Mouse (Mus musculus): ENCODE results near the gene P3h4.

The P3h4 gene

DNA sequence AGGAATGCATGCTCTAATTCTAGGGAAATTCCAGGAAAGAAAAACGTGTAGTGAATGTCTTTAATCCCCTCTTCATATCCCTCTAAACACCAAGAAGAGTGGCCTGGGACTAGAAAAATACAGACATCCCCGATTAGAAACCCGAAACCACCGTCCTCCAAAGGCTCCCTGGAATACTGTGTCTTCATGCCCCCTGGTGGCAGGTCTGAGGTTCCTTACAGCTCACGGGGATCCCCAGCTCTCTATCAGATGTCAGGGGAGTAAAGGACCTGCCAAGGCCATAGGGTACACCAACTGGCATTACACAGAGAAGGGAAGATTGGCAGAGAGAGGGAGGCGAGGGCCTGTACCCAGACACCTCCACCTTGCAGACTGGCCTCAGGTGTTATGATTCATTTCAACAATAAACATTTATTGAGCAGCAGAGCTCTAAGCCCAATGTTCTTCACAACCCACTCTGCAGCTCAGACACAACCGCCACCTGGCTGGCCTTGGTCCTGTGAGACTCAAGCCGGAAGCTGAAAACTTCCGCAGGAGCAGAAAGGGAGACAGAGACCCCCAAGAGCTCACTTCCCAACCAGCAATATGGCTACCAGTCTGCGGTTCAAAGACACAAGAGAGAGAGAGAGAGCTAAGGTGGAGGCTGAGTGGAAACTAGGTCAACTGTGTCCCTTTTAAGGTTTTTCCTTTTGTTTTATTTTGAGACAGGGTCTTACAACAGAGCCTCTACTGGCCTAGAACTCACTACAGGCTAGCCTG lies 6.4 kb downstream of the P3h4 start:
- DNase-seq, result peak; percentile 86

GRCm38 (mm10) chr11:100406995-100407705 lies 7.5 kb downstream of the P3h4 start:
- DNase-seq, result peak; percentile 37

- no peak for DNase-seq
Observed at GRCm38 (mm10) chr11:100406273-100406672, 8.4 kb downstream of the P3h4 start.

DNA sequence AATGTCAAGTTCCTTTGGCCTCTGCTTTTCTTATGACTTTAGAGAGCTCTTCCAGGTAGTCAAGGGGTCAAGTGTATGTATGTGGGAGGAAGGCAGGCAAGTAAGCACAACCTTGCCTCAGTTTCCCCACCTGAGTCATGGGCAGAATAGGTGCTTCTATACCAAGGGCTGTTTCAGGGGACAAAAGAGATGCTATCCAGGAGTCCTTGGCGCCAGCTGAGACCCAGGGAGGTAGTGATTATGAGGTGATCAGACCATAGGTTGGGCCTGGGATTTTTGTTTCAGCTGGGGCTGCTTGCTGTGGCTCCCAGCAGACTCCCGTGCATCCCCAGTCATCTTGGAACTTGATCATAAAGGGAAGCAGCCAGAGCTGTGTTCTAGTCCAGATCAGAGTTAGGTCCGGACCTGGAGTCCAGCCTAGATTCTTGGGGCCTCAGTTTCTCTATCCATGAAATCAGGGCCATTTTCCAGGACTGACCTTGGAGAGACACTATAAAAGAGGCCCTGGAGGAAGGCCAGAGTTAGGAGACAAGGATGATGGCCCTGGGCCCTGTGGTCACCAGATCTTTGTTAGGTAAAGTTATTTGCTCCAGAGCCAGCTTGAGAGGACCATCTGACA lies 10.1 kb downstream of the P3h4 start:
- DNase-seq, result no peak

GRCm38 (mm10) chr11:100403445-100404134 lies 11.0 kb downstream of the P3h4 start:
- DNase-seq, result no peak

- DNase-seq, result no peak
Observed at GRCm38 (mm10) chr11:100402682-100403081, 12.0 kb downstream of the P3h4 start.

DNA sequence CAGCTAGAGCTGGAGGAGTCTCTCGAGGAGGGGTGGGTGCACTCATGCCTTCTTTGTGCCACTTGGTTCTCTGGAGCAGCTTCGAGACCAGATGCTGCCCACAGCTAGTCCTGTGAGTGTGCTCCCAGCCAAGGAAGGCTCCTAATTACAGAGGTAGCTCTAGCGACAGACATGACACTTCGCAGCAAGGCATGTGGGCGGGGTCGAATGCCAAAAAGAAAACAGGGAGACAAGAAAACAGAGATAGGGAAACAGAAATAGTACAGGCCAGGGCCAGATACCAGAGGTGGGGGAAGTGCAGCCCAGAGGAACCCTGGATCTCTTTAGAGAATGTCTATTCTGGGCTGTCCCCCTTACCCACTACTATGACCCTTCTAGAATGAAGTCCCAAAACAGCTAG lies 12.4 kb downstream of the P3h4 start:
- DNase-seq, result no peak

DNA sequence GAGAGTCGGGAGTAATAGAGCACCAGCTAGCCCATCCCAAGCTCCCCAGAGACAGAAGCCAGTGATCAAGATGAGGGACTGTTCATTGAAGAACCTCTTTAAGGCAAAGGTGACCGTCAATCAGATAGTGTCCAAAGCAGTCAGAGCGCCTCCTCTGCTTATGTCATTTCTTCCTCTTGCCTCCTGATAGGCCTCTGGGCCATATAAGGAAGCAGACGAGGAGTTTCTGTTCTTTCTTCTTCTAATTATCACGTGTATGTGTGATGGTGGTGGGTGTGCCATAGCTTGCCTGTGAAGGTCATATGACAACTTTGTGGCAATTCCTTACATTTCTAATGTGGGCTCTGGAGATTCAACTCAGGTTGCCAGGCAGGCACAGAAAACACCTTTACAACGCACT lies 13.8 kb downstream of the P3h4 start:
- no peak for DNase-seq

GRCm38 (mm10) chr11:100399727-100400538 lies 14.7 kb downstream of the P3h4 start:
- no peak for DNase-seq

DNA sequence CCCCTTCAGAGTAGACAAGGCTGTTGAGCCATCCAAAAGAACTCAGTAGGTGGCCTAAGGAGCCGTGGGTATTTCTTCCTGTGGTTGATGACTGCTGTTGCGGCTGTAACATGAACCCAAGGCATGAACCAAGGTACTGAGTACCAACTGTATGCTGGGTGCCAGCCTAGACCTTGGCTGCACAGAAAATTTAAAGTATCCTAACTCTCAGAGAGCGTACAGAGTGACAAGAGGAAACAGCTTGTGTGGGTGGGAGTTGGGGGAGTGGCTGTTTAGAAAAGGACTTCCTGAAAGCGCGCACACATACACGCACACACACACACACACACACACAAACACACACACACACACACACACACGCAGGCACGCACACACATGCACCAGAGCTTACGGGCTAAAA lies 15.3 kb downstream of the P3h4 start:
- peak; percentile 73 for DNase-seq

DNA sequence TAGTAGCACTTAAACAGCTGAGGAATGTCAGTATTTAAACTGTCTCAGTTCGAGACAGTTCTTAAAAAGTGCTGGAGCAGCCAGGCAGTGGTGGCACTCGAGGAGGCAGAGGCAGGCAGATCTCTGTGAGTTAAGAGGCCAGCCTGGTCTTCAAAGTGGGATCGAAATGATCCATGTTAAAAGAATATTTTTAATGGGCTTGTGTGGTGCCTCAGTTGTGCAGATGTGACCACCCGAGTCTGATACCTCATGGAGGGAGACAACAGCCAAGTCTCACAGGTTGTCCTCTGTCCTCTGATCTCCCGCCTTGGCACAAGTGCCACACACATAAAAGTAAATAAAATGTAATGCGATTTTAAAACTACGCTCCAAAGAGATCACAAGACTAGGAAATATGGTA lies 16.1 kb downstream of the P3h4 start:
- DNase-seq, result no peak

DNA sequence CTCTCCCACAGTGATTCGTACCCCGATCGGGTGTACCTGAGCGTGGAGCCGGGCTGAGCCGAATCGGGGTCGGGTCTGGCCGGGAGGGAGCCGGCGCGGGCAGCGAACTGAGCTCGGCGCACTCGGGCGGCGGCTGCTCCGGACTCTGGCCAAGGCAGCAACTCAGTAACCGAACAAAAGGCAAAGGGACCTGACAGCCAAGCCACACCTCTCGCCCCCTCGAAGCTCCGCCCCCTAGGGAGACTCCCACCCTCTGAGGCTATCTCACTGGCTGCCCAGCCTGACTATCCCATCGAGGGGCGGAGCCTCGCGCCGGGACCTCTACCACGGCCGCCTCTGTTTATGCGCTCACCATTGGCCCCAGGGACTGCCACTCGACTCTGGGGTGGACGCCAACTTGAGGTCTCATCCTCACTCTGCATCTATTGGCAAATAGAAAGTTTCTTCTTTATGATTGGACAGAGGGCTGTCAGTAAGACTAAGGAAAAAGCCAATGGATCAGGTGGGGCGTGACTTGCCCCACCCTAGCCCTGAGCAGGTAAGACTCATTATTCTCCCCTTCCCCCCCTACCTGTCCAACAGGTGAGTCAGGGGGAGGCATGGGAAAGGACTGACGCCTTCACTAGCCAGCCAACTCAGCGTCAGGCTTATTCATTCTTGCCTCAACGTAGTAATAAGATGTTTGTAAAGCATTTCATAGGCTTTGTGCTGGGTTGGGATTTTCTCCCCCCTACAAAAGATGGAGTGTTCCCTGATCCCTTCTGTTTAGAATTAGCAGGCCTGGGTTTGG lies 16.8 kb downstream of the P3h4 start, which contains the start of gene Jup:
Gene Jup (minus strand): TSS at position 164 of the 790 bp plus-strand sequence.
- peak; percentile 98 for DNase-seq

DNA sequence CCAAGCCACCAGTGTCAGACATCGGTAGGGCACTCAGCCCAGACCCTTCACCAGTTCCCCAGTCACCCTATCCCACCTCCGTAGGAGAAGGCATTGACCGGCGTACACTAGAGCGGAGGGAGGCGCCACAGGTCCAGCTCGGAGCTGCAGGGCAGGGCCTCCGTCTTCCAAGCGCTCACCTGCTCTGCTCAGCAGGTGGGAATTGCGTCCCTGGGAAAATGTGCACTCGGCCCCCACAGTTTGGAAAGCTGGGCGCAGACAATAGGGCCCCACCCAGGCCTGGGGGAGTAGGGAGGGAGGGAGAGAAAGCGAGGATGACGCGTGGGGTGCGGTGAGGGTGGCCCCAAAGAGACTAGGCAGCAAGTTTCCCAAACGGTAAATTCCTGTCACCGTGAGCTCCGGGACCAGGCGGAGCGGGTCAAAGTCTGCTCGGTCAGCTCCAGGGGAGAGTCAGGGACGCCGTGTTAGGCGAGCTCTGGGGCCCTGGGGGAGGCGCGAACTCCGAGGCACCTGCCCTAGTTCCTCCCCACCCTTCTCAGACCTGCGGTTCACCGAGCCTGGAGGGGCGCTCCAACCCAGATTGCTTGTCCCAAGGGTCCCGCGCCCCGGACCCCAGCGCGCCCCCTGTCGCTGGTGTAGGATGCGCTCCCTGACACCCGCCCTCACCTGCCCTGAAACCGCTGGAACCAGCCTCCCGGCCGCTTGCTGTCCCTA lies 17.6 kb downstream of the P3h4 start:
- peak; percentile 83 for DNase-seq

DNA sequence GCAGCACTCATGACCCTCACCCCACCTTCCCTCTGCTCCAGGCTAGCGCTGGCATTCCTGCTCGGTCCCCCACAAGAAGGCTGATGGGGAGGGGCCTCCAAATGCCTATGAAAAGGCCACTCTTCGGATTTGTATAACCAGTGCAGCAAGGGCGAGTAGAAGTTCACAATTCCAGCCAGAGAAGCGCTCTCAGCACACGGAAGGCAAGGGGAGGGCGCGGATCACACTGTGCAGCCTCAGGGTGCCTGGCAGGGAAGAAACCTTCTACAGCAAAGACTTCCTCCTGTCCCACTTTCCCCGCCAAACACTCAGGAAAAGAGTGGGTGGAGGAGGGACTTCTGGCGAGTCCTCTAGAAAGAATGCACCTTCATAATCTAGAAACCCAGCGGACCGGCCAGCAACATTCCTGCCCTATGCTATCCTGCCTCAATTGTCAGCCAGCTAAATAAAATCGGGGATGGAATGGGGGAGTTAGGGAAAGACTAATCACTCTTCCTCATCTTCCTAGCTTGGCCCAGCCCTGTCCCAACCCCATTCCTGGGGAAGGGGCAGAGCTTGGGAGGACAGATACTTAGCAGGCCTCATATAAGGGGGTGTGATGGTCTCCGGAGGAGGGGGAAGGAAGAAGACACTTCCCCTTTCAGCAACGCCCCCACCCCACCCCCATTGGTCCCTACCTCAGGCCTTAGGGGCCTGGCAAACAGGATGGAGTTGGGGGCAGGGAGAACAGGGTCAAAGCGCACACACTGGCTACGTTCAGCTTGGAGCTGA lies 18.6 kb downstream of the P3h4 start:
- peak; percentile 53 for DNase-seq

GRCm38 (mm10) chr11:100395200-100395599 lies 19.4 kb downstream of the P3h4 start:
- no peak for DNase-seq

DNA sequence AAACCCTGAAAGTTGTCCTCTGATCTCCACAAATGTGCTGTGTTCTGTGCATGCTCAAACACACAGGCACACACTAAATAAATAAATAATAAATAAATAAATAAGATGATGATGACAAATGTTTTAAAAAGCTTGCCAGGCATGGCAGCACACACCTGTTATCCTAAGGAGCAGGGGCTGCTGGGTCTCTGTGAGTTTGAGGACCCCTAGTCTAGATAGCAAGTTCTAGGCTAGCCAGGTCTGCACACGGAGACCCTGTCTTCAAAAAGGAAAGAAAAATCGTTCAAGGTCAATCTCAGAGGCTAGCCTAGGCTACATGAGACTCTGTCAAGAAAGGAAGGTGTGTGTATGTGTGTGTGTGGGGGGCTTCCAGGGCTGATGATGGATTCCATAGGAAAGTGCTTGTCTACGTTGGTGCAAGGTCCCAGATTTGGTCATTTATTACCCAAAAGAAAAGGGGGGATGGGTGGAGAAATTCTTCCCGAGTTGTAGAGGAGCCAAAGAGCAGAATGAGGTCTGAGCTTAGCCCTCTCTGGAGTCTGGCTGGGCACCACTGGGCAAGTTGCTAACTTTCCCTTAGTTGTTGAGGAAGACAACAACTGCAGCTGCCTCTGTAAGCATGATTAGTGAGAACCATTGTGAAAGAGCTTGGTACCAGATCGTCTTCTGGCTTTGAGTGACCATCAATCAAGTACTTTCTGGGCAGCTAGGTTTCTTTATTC lies 20.1 kb downstream of the P3h4 start:
- no peak for DNase-seq

DNA sequence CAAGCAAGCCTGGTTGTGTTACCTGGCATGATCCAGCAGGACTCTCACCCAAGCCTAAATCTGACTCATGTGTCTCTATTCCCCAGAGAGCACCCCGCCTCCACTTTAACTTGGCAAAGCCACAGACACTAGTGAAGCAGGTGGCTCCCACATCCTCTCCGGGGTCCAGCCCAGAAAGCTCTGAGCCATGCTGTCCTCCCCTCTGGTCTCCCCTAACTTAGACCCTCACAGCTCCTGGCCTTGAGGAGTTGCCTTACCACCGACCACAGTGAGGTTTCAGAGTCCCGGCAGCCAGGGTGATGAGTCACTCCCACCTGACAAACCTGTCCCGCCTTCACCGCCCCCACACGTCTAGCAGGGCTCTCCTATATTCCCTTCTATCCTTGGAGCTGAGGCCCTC lies 20.9 kb downstream of the P3h4 start:
- DNase-seq, result peak; percentile 47

- DNase-seq, result no peak
Observed at GRCm38 (mm10) chr11:100392958-100393357, 21.7 kb downstream of the P3h4 start.

- no peak for DNase-seq
Observed at GRCm38 (mm10) chr11:100391884-100392345, 22.7 kb downstream of the P3h4 start.

All from thymus, postnatal 14 days (tissue).